Mouse (Mus musculus) embryo, embryonic 11 days (tissue): ENCODE measurements around the gene Cdkl1.
A peak's percentile ranks its signal among the peaks of the same experiment; 100 is the strongest.

Experiments used
- DNase-seq: peaks from one replicate; pipeline ENCODE4 v3.0.0-alpha.2; 2015

The Cdkl1 gene

DNA sequence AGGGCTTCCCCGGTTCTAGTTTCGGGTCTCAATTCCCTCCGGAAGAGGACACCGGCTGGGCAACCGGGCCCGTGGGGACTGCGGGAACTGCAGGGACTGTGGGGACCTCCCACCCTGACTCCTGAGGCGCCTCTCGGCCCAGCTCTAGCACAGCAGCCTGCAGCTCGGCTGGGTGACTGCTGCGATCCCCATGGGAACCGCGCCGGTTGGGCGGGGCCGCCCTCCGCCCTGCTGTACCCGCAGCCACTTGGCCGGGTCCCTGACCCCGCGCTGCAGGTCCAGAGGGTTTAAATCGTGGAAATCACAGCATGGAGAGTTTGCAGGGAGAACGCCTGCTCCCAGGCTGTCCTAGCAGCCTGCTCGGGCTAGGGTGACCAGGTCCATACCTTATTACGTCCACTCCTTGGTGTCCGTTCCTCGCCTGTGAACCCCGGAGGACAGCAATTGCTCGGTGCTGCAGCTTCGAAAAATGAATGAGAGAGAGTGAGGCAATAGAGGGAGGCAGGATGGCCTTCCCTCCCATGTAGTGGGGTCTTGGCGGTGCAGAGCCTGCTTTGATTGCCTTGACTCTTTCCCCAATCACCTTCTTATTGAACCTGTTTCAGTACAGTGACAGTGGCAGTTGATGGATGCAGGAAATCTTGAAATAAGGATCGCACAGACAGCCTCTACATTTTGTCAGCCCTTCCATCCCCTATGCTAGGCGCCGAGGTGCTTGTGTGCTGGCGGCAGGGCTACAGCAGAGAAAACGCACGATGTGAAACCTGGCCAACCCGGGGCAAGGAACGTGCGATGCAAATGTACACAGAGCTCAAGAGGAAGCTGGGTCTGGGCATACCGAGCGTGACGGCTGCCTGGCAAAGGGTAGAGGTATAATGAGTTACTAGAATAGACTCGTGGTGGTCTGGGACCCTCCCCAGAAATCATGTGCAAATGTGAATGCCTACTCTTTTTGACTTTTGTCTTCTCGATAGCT lies at the start of gene Cdkl1:
Gene Cdkl1, minus strand, starts transcription at position 738 of the 976 bp plus-strand sequence.
- DNase-seq, result peak; percentile 78

DNA sequence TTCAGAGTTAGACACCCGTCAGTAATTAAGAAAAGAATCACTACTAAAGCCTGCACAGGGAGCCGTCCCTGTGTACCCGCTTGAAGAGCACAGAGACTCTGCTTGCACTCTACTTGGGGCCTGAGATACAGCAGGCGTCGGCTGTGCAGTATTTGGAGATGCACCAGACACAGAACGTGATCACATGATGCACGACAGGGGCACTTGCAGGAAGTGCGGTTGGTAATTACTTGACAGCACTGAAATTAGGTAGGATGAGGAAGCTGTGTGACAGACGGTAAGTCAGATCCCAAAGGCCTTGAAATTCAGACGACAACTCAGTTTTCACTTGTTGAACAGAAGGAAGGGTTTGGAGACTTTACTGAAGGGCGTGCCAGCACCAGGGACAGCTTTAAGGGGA lies 47.3 kb upstream of the Cdkl1 start:
- no peak for DNase-seq

GRCm38 (mm10) chr12:69833982-69834604 lies 43.0 kb upstream of the Cdkl1 start:
- no peak for DNase-seq

DNA sequence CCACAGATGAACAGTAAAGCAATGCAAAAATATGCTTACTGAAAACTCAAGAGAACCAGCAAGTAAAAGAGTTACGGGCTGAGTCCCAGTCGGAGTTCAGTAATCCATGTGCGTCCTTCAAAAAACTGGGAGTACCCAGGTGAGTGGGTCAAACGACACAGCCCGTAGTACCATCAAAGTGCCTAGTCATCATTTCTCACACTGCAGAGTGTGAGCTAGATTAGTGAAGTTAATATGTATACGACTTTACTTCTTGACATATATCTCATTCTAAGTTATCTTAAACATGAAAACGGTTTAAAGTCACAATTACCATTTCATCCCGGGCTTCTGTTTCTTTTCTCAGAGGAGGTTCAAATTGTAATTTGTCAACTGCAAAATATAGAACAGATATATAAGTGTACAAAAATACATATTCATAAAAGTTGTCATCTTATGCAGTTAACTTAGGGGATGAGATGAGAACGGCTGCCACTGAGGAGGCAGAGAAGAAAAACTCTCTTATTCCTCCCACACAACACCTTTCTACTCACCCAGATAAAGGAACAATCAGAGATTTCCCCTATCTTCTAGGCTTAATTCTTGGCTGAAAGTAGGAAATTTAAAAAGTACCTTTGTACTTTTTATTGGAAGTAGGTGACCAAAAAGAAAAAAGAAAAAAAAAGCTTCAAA lies 40.3 kb upstream of the Cdkl1 start:
- no peak for DNase-seq

- no peak for DNase-seq
These were observed 37.1 kb upstream of the Cdkl1 start for GRCm38 (mm10) chr12:69828214-69828613.

DNA sequence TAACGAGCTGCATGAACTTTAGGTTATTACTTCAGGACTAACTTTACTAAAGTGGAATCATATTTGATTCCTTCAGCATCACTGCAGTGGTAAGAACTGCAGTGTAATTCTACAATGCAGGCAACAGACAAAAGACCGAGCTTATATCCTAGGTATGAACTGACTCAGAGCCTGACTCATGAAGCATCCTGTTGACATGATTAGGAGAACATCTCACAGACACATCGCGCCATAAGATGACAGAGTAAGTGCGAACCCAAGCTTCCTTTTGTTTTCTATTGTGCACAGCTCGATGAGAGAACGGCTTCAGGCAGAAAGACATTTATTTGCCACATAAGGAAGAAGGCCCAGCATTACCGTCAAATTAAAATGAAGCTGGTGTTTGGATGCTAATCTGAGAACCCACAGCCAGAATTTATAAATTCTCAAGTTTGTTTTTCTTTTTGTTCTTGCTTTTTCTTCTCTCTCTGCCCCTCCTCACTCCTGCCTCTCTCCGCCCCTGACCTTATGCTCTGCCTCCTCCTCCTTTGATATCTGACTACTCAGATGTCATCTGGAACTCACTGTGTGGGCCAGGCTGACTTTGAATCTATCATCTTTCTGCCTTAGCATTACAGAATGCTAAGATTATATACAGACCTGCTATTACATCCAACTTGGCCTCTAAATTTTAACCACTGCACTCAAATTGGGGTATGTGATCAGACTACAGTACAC lies 34.0 kb upstream of the Cdkl1 start:
- DNase-seq, result no peak

DNA sequence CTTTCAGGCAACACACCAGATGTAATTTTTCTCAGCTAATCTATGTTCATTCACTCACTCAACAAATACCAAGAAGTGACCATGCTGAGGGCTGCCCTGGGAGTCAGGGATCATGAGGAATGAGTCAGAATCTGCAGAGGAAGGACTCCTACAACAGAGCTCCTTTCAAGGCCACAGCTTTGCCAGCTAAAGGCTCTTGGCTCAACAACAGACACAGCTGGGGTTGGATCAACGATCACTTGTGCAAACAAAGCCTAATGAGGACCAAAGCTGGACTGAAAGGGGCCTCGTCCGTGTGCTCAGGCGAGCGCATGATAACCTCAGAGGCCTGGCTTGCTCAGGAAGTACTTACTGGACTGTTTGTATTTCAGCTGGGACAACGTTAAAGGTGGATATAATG lies 23.2 kb upstream of the Cdkl1 start:
- DNase-seq, result peak; percentile 44

- DNase-seq, result no peak
These were observed 22.5 kb upstream of the Cdkl1 start for GRCm38 (mm10) chr12:69813596-69813995.

DNA sequence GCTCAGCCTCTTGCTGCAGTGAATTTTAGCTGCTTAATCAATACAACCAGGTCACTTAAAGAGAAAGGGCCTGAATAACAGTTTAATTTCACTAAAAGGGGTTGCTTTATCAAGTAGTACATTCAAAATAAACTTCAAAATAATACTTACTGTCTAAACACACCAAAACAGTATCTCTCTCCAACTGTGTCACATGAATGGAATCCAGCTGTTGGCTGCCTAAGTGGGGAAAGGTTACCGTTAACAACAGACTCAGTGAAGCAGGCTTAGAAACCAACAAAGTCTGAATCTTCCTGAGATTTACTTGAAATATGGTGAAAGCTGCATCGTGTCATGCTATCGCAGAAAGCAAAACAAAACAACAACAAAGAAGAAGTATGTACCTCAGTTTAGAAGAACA lies 21.9 kb upstream of the Cdkl1 start:
- no peak for DNase-seq

DNA sequence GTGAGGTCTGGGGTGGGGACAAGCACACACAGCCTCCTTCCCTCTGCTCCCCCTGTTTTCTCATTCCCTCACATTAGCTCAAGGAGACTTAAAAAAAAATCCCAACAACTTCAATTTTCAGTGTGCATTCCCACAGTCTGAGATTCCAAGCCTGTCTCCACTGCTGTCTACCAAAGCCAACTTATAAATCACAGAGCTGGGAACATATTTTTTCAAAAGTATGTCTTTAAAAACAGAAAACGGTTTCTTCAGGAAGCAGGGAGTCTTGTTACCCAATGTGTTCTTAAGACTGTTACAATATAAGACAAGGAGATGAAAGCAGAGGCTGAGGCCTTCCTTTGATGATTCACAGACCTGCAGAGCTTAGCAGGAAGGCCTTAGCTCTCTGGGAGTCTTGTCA lies 20.9 kb upstream of the Cdkl1 start:
- DNase-seq, result no peak

DNA sequence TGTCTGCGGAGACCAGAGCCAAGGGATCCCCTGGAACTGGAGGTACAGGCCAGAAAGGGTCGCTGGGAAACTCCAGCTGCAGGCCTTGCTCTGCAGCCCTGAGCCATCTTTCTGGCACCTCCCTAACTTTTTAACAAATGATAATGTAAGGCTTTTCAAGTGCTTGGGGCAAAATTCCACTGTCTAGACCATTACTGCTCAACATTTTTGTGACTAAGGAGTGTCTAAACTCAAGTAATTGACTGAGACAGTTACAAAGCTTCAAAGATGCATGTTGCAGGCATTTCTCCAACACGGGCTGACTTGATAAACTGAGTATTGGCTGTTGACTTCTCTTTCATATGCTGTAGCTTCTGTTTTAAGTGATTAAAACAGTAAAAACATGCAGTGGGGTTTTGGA lies 18.4 kb upstream of the Cdkl1 start:
- DNase-seq, result no peak

DNA sequence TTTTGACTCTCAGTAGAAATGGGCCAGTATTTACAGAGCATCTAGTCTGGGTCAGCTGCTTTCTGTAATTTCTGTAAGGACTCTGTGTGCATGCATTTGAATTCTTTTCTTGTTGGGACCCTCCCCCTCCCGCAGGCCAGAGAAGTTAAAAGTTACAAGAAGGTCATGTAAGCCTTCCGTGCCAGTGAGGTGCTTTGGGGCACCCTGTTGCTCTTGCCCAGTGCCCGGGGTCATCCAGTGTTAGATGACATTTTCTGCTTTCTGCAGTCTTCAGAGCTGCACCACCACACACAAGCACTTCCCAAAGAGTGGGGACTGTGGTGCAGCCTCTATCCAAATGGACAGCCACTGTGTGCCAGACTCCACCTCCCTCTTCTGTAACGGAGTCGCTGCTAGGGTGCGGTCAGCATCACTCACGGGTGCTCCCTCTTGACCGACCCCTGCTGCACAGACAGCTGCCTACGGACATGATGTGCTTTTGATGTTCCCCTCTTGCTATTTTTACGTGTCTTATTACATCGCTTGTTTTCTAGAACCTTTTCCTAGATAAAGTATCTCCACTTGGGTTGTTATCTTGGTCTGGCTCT lies 16.4 kb upstream of the Cdkl1 start:
- no peak for DNase-seq

- no peak for DNase-seq
These were observed 14.1 kb upstream of the Cdkl1 start for GRCm38 (mm10) chr12:69805148-69805547.

GRCm38 (mm10) chr12:69804393-69805070 lies 13.5 kb upstream of the Cdkl1 start:
- DNase-seq, result no peak

- DNase-seq, result no peak
These were observed 12.1 kb upstream of the Cdkl1 start for GRCm38 (mm10) chr12:69803196-69803595.

DNA sequence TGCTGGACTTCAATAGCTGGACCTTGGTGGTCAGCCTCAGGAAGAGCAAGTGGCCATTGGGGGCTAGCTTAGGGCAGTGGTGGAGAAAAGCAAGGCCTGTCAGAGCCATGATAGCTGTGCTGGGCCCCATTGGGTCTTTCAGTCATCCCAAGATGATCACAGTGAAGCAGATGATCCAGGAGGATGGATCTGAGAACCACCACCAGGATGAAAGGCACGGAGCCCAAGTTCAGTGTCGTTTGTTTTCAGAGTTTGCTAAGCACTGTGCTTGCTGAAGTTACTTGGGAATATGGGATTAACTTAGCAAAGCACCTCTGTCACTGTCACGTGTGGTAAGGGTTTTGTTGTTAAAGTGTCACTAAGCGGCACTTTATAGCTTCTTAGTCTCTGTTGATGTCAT lies 9.5 kb upstream of the Cdkl1 start:
- no peak for DNase-seq

DNA sequence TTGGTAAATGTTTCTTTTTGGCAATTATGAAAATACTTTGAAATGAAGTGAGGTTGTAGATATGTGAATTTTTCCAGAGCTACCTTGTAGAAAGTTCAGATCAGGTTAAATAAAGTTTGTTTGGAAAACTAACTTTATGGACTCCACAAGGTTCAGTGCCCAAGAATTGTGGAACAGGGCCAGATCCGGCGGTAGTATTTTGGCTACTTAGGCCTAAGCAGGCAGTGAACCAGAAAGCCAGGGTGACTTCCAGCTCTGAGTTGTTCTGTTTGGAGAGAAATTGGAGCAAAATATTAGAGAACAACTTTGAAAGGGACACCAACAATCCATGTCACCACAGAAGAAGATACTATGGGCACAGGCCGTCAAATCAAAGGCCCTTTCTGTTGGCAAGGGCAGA lies 5.2 kb upstream of the Cdkl1 start:
- no peak for DNase-seq

GRCm38 (mm10) chr12:69789766-69790529 lies 1.1 kb downstream of the Cdkl1 start:
- DNase-seq, result no peak

DNA sequence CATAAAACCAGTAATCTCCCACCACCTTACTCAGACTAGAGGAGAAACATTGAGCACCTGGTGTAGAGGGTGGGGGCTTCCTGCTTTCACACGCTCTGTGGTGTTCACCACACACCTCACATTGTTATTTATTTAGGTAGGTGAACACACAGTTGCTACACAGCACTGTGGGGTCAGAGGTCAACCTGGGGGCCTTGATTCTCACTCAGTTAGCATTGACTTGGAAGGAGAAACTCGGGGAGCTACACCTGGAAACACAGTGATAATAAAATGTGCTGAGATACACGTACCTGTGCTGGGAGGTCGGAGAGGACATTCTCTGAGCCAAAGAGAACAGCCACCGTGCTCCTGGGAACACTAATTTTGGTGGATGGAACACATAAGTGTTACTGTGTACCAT lies 2.7 kb downstream of the Cdkl1 start:
- no peak for DNase-seq

DNA sequence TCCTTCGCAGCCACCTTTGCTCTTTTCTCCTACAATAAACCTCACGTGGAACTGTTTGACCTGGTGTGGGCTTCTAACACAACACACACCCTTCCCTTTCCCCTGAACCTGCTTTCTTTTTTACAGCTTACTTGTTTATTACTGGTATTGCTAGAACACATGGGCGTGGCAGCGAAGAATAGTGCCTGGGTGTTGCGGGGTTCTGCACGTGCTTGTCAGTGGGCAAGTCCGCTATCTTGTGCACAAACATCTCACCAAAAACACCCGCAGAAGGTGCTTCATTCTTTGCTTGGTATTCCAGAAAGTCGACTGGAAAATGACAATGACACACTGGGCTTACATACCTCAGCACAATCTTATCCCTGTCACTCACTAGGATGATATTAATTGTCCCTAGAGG lies 5.6 kb downstream of the Cdkl1 start:
- DNase-seq, result no peak
